Mouse (Mus musculus): ENCODE data around the gene Sh2d3c. TPM values are rescaled to one million over a fixed set of nuclear protein-coding genes. Genes with fewer than 3 reads are reported as not detected.

Sh2d3c gene
- total RNA-seq, 2 experiments from 2014 or later: 6.4 to 15.4 TPM

DNA sequence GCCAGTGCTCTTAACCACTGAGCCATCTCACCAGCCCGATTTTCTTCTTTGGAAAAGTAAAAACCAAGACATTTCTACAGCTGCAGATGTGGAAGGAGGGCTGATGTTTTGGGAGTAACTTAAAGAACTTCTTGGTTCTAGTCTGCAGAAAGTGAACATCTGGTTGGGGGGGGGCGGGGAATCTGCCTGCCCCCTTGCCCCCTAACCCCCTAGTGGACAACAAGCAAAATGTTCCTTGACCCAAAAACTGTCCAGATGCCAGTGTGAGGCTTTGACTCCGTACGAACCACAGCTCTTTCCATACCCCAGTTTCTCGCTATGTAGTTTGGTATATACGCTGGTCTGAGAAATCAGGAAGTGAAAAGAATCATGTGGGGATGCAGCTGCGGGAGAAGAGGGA, 29.3 kb downstream of the Sh2d3c start:
- ATAC-seq (replicated peaks; ENCODE audit: low FRiP score, poor library complexity, severe bottlenecking): no peak

DNA sequence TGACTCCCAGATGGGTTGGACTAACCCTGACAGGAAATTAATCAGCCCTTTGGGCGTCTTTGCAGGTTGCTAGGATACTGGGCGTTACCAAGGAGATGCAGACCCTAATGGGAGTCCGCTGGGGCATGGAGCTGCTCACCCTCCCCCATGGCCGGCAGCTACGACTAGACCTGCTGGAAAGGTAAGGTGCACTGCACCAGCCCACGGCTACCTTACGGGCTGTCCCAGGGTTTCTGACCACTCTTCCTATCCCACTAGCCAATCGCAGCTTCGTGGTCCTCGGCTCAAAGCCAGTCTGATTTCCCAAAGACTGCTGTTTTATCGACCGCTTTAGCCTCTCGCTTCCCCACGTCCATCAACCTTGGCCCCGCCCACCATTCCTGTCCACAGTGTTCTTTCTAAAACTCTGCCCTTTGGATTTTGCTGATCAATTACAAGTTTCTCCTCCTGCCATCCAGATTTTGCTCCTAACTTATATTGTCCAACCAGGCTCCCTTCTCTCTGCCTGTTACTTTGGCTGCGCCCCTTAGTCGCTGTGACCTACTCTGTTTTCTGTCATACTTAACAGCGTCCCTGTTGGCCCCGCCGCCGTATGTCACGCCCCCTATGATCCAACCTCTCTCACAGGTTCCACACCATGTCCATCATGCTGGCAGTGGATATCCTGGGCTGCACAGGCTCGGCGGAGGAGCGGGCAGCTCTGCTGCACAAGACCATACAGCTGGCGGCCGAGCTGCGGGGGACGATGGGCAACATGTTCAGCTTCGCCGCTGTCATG, 30.2 kb downstream of the Sh2d3c start:
- no peak for ATAC-seq (replicated peaks; ENCODE audit: low FRiP score, poor library complexity, severe bottlenecking)

DNA sequence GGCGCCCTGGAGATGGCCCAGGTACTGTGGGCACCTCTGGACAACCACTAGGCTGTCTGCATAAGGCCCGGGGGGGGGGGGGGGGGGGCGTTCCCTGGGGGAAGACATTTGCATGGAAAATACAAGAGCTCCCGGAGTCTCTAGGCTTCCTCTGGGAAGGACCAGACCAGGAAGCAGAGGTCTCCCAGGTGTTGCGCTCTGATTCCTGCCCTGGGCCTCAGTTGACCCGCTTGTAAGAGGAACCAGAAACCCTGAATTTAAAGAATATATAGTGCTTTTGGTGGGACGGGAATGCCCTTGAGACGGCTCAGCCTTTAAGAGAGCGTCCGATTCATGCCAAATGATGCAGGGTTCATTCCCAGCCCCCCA, 30.8 kb downstream of the Sh2d3c start:
- no peak for ATAC-seq (replicated peaks; ENCODE audit: low FRiP score, poor library complexity, severe bottlenecking)

DNA sequence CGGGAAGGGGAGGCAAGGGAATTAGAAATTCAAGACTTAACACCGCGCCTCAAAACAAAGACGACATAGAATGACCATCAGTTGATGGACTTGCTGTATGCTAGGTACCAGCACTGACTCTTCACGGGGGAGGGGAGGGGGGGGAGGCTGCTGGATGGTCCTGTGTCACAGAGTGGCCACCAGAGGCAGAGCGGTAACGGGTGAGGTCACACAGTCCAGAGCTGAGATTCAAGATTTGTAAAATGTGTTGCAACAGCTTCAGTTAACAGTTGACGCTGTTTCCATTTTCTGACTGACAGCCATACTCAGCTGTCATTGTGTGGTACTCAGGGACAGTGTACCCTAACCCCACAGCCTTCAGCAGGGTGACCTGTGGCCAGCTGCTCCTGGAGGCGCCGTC, 31.3 kb downstream of the Sh2d3c start:
- ATAC-seq (replicated peaks; ENCODE audit: low FRiP score, poor library complexity, severe bottlenecking): no peak

DNA sequence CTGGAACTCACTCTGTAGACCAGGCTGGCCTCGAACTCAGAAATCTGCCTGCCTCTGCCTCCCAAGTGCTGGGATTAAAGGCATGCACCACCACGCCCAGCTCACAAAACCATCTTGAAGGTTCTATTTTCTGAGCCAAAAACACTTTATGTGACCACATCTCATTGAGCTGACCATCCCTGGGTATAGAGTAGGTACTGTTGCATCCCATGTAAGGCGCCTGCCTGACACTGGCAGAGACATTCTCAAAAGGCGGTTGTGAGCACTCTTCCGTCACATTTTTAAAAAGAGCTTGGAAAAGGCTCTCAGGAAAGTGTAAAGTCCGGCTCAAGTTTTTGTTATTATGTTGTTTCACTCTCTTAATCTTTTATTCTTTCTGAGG, 35.8 kb downstream of the Sh2d3c start:
- peak; percentile 12 for ATAC-seq (replicated peaks; ENCODE audit: low FRiP score, poor library complexity, severe bottlenecking)

DNA sequence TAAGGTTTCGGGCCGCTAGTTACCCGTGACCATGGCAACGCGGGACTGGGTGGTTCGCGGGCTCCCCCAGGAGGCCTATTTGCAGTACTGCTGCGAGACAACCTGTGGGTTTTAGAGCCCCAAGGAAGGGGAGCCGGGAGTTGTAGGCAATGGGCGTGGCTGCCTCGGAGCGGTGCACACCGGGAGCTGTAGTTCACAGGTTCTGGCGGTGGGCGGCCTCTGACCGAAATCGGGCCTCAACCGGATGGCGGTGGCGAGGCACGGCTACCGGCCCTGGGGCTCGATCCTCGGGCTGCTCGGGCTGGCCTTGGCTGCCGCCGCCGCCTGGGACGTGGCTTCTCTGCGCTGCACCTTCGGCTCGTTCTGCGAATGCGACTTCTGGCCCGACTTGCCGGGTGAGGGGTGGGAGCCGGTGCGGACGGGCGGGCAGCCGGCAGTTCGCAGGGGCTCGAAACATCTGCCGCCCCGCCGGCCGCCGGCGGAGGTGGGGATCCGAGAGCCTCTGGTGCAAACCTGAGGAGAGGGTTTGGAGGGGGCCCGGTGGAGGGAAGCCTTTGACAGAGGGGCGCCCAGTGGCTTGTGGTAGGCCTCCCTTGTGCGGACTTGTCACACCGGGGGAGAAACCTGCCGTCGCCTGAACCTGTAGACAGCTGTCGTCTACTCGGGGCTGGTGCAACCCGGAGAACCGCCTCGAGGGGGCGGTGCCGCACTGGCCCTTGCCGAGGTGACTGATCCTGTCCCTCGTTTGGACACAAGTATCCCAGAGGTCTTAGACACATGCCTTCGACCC, 36.4 kb downstream of the Sh2d3c start, which contains the start of gene Tor2a:
Tor2a (plus strand) TSS at position 179 of the 790 bp plus-strand sequence.
- ATAC-seq (replicated peaks; ENCODE audit: low FRiP score, poor library complexity, severe bottlenecking): peak; percentile 95

DNA sequence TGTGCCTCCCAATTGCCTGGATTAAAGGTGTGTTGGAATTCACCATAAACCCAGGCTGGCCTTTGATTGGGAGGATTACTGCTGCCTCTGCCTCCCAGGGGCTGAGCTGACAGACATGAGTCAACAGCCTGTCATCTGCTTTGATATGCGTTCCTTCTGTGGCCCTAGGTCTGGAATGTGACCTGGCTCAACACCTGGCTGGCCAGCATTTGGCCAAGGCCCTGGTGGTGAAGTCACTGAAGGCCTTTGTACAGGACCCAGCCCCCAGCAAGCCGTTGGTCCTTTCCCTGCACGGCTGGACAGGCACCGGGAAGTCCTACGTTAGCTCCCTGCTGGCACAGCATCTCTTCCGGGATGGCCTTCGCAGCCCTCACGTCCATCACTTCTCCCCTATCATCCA, 37.6 kb downstream of the Sh2d3c start:
- no peak for ATAC-seq (replicated peaks; ENCODE audit: low FRiP score, poor library complexity, severe bottlenecking)

DNA sequence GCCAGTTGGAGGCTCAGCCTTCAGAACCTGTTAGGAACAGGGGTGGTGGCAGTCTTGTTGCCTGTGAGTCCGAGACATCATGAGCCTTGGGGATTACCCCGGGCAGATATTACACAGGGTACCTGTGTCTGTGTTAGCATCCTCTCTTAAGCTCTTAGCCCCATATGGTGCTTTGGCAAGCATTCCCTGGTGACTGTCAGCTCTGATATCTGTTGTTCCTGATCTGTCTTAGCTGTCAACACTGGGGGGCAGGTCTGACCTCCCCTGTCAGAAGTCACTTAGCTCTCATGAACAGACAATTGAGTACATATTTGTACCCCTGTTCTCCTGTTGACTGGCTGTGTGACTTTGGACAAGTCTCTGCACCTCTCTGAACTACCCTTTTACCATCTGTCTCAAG, 38.1 kb downstream of the Sh2d3c start:
- no peak for ATAC-seq (replicated peaks; ENCODE audit: low FRiP score, poor library complexity, severe bottlenecking)

DNA sequence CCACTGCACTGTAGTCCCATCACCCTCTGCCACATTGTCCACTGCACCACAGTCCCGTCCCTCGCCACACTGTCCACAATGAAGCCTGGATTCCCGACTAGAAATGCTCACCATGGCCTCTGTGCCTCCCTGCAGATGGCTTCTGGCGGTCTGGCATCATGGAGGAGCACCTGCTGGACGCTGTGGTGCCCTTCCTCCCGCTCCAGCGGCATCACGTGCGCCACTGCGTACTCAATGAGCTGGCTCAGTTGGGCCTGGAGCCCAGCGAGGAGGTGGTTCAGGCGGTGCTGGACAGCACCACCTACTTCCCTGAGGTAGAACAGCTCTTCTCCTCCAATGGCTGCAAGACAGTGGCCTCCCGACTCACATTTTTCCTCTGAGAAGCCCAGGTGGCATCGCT, 40.5 kb downstream of the Sh2d3c start:
- ATAC-seq (replicated peaks; ENCODE audit: low FRiP score, poor library complexity, severe bottlenecking): no peak

DNA sequence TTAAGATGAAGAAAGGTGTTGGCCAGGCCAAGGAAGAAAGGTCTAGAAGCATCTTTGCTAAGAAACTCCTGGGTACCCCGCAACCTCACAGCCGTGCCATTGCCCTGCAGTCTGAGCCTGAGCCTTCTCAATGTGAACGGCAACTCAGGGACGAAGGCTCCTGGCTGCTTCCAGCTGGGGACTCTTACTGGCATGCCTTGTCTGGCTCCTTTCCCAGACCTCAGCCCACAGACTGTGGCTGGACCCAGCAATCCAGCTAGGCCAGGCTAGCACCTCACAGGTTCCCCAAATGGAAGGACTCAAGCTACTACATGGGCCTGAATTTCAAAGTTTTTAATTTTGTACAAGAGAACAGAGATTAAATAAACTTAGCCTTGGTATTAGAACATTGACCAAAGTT, 41.0 kb downstream of the Sh2d3c start:
- ATAC-seq (replicated peaks; ENCODE audit: low FRiP score, poor library complexity, severe bottlenecking): no peak

DNA sequence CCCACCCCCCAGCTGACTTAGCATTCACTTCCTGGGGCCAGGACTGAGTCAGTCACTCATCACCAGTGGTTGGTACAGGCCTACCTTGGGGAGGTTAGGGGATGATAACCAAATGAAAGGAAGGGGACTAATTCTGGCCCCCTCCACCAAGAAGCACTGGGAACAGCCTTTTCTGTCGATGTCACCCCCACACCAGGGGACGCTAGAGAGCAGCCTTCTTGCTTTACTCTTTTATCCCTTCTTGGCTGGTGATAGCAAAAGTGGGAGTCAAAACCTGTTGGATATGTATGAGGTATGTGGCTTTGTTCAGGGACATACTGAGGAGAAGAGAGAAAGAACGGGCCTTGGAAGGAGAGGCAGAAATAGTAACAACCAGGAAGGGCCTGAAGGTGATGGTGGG, 42.5 kb downstream of the Sh2d3c start:
- no peak for ATAC-seq (replicated peaks; ENCODE audit: low FRiP score, poor library complexity, severe bottlenecking)

DNA sequence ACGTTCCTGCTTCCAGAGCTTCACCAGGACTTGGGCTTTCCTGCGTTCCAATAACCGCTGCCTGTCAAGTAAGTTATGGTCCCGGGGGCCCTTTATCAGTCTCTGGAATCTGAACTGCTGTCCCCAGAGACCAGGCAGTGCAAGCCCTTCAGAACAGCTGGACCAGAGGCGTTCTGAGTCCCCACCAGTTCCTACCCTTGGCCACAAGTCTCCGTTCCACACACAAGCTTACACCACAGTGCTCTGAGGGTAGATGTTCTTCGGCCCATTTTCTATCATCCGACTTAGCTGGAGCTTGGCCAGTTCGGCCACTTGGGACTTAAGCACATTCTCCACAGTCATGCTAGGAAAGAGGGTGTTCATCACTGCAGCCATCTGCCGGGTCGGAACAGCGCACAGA, 46.4 kb downstream of the Sh2d3c start:
- ATAC-seq (replicated peaks; ENCODE audit: low FRiP score, poor library complexity, severe bottlenecking): no peak

DNA sequence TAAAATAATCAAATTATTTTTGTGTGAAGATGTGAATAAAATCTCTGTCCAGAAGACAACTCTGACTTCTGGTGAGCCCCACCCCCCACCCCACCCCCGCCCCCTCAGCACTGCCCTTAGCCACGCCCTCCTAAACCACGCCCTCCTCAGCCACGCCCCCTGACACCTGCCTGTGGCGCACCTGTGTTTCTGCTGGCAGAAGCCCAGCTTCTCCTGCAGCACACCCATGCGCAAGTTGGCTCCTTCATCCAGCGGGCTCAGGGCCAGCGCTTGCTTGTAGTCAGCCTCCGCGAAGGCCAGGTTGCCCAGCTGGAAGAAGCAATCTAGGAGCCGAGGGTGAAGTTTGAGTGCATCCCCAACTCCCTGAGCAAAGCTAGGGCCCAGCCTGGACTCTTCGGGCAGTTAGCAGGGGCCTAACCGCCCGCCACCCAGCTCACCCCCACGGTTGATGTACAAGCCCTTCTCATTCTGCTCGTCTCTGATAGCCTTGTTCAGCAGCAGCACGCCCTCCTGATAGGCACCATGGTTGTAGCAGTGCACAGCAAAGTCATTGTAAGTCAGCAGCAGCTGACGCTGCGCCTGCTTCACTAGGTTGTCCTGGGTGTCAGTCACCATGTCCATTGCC, 47.9 kb downstream of the Sh2d3c start:
- no peak for ATAC-seq (replicated peaks; ENCODE audit: low FRiP score, poor library complexity, severe bottlenecking)

DNA sequence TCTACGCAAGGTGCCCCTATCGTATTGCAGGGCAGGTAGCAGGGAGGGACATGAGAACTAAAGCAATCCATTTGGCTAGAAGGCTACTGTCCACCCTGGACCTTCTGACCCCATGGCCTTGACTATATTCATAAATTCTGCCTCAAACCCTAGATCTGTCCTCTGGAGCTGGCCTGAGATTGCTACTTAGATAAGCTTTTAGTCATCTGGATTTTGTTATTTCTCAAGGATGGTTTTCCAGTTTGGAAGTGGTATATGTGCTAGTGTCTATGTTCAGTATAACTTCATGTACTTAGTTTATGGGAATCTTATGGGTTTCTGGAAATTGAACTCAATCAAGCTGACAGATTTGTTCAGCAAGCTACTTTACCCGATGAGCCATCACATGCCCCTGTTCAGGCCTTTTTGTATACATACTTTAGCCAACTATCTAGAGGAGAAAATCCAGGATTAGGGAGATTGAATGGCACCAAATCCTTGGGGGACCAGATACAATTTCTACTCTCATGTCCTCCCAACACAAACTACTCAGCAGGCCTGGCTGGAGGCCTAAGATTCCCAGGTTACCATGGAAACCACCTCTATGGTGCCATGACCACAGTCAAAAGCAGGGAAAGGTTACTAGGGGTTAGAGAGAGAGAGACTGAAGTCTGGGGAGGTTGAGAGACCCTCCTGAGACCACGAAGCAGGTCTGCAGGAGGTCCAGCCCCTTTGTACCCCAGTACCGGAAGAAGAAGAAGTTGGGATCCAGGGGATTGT, 48.7 kb downstream of the Sh2d3c start:
- no peak for ATAC-seq (replicated peaks; ENCODE audit: low FRiP score, poor library complexity, severe bottlenecking)

DNA sequence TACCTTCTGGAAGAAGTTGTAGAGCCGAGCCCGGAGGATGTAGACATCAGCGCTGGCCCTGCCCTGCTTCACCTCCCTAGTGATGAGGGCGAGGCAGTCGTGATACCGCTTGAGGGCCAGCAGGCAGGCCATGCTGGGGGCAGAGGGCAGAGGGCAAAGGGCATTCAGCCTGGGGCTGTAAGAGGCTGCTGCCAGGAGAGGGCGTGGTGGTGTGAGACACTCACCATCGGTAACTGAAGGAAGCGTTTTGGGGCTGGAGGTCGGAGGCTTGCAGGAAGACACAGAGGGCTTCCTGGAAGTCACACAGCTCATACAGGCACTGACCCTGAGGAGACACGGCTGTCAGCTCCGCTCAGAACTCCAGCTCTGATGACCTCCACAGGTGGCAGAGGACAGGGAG, 51.0 kb downstream of the Sh2d3c start:
- ATAC-seq (replicated peaks; ENCODE audit: low FRiP score, poor library complexity, severe bottlenecking): no peak

DNA sequence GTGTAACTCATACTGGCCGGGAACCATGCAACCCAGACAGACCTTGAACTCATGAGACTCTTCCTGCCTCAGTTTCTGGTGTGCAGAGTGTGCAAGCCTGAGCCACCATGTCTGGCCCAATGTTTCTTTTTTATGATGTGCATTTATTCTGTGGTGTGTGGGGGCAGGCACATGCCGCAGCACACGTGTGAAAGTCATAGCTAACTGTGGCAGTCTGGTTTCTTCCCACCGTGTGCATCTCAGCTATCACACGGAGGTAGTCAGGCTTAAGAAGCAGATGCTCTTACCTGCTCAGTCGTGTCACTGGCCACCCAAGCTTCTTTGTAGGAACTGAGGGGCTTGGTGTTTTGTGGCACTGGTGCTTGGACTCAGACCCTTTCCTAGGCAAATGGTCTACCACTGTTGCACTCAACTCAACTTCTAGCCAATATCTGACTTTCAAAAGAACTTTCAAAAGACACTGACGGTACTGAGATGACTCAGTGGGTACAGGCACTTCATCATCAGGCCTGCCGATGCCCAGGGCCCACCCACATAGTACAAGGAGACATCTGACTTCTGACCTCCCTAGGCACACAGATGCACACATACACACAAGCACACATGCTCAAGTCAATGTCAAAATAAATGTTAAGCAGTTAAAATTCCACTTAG, 51.9 kb downstream of the Sh2d3c start:
- ATAC-seq (replicated peaks; ENCODE audit: low FRiP score, poor library complexity, severe bottlenecking): no peak

DNA sequence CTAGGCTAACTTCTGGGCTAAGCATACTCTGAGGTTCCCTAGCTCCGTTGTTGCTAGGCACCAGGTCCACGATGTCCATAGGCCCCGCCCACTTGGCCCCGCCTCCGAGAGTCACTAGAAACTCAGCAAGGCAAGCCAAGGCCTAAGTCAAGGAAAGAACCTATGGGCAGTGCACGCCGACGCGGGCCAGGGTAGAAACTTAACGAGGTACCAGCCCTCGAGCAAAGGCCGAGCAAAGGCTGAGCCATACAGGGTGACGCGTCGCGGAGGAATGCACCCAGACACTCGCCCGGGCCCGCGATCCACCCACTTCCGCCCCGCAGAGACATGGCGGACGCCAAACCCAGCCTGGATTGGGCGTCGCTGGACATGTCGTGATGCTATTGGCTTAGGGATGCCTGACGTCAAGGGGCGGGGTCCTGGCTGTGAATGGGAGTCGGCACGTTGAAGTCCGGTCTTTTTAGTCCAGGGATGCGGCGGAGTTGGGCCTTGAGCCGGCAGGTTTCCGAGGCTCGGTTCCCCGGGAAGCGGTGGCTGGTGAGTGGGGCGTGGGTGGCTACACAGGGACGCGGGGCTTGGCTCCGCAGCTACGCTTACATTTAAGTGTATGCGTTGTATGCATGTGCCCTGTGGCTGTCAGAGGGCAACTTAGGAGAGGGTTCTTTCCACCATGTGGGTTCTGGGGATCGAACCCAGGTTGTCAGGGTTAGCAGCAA, 54.7 kb downstream of the Sh2d3c start, which contains the start of the genes Ttc16 and Ptrh1:
Ttc16 (minus strand) TSS at position 275 of the 716 bp plus-strand sequence.
Ptrh1 (plus strand) TSS at position 428 of the 716 bp plus-strand sequence.
- ATAC-seq (replicated peaks; ENCODE audit: low FRiP score, poor library complexity, severe bottlenecking): peak; percentile 94

DNA sequence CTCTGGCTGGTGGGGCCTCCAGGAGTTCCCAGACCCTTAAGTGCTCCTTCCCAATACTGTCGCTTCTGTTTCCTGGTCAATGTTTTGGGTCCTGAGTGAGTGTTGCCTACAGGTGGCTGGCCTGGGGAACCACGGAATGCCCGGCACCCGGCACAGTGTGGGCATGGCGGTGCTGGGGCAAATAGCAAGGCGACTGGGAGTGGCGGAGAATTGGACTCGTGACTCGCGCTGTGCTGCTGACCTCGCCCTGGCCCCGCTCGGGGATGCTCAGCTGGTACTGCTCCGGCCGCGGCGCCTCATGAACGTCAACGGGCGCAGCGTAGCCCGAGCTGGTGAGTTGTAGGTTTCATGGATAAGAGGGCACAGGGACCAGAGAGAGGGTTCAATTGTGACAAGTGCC, 55.3 kb downstream of the Sh2d3c start:
- 0 out of 2 replicates have a peak, but pooled peaks have one; percentile 21 for ATAC-seq (replicated peaks; ENCODE audit: low FRiP score, poor library complexity, severe bottlenecking)

DNA sequence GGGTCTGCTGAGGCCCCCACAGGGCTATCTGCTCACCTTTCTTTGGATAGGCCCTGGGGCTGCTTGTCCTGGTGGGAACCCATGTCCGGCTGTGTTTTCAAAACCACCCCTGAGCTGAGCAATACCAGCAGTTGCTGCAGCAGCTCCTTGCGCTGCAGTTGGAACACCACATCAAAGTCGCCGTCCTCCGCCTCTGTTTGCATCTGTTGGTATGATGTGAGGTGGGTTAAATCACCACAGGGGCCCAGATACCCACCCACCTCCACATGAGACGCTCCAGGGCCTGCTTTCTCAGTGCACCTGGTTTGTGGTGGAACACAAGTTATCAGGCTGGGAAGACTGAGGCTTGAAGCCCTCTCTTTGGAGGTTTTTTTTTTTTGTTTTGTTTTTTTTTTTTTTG, 57.2 kb downstream of the Sh2d3c start:
- no peak for ATAC-seq (replicated peaks; ENCODE audit: low FRiP score, poor library complexity, severe bottlenecking)
